Mouse (Mus musculus) testis, postnatal 14 days (tissue): ENCODE data around the gene Ly86.

ENCODE experiments used
- DNase-seq: peaks from one replicate; pipeline ENCODE4 v3.0.0; 2021; ENCODE audit warnings: low spot score

The Ly86 gene

GRCm38 (mm10) chr13:37353868-37354267 is 8.9 kb downstream of the Ly86 start:
- no peak for DNase-seq

- DNase-seq: no peak
These were observed 9.4 kb downstream of the Ly86 start for GRCm38 (mm10) chr13:37354432-37354831.

- DNase-seq: no peak
These were observed 10.8 kb downstream of the Ly86 start for GRCm38 (mm10) chr13:37355642-37356331.

GRCm38 (mm10) chr13:37356549-37356948 is 11.5 kb downstream of the Ly86 start:
- no peak for DNase-seq

- no peak for DNase-seq
These were observed 13.1 kb downstream of the Ly86 start for GRCm38 (mm10) chr13:37358112-37358511.

DNA sequence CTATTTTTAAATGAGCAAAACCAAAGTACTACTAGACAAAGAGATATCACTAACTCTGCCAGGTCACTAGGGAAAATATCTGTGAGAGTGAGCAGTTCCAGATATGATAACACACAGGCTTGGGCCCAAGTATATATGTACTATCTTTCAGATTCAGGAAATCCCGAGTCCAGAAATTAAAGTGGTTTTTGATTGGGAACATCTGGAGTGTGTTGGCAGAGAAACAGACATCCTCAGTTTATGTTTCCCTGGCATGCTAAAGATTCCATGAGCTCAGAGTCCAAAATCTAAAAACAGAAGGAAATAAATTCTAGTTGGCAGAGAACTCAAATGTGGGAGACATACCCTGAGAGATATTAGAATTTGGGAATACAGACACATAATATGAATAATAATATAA is 16.2 kb downstream of the Ly86 start:
- no peak for DNase-seq

DNA sequence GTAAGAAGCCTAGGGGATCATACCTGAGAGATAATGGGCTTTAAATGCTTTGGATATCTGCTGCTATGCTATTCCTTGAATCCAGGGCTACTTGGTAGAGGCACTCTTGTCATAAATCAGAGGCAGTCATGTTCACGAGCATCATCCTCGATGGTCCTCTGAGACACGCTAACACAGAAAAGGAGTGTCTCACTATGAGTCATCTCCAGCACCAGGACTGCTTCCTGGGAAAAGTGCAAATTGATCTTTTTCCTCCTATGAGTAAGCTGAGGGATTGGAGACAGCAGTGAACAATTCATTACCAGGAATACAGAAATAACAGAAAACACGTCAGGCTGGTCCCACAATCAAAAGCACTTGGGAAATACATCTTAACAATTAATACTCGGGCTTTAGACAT is 19.3 kb downstream of the Ly86 start:
- DNase-seq: no peak

GRCm38 (mm10) chr13:37376411-37376810 is 31.4 kb downstream of the Ly86 start:
- no peak for DNase-seq

DNA sequence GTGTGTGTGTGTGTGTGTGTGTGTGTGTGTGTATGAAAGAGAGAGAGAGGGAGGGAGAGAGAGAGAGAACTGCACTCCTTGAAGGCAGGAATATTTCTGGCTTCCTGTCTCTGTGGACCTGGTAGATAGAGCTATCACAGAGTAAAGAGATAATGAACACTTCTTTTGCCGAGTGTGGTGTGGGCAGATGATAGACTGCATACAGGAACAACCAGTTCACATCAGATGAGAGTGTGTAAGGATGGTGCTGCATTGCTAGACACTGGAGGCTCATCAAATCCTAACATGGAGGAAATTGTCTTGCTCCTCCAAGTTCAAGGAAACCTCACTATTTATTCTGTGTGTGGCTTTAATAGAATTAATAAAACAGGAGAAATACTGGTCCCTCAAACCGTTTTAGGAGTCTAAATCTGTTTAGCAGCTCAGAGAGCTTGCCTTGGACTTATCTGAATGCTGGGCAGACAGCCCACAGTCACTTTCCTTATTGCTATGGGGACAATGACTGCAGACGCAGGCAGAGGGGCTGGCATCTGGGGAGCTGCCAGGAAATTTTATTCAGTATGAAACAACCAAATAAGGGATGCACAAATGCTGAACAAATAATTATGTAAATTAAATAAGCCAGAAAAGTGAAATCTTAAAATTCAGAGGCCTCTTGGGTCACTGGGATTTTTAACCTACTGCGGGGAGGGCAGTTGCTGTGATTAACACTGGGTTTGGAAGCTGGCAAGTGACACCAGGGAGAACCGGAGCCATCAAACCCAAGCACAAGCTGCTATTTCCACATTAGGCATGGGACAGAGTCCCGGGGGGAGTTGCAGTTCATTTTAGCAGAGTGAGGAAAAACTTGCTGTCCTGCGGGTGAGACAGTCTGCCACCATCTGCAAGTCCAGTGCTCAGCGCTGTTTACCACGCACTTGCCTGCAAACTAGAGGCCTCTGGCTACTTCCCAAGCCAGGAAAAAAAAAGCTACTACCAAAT is 43.5 kb downstream of the Ly86 start:
- no peak for DNase-seq

DNA sequence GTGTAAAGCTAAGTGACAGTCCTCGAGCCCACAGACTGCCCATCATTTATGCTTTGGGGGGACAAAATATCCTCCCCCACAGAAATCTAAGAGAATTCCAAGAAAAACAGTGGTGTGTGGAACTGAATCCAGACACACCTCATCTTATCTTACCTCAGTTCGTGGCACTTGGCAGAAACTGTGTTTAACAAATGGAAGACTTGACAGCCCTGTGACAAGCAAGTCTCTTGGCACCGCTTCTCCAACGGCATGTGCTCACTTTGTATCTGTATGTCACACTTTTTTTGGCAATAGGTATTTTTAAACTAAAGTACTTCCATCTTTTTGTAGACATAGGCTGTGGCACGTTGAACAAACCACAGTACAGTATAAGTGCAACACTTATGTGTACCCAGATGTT is 44.3 kb downstream of the Ly86 start:
- DNase-seq: no peak

DNA sequence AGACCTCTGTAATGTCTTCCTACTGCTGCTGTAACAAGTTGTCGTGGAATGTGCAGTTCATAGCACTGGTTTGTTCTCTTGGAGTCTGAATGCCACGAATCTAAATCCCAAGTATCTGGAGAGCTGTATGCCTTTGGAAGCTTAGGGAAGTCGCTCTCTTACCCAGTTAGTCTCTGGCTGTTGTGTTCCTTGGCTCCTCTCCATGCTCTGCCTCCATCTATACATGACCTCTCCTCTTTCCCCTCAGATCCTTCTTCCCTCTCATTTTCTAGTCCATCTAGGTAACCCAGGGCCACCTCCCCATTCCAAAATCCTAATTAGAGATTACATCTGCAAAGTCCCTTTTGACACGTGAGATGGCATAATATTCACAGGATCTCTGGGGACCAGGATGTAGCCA is 53.8 kb downstream of the Ly86 start:
- DNase-seq: no peak

DNA sequence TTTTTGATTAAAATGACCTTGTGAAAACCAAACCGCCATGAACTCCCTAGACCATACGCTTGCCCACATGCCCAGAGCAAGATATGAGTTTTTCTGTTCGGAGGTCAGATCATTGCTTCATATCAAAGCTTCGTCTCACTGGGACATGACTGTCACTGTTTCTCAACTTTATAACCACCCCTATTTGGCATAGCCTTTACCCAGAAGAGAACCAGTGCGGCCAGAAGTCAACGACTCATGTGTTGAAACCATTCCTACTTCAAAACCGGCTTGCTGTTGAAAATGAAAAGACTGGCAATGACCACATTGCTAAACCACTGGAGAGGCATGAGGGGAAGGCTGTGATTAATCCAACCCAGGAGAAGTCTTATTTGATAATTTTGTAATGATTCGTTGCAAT is 54.3 kb downstream of the Ly86 start:
- DNase-seq: no peak

GRCm38 (mm10) chr13:37402421-37402820 is 57.4 kb downstream of the Ly86 start:
- no peak for DNase-seq

GRCm38 (mm10) chr13:37403708-37404107 is 58.7 kb downstream of the Ly86 start:
- DNase-seq: no peak

- no peak for DNase-seq
These were observed 70.7 kb downstream of the Ly86 start for GRCm38 (mm10) chr13:37415696-37416095.

GRCm38 (mm10) chr13:37423416-37423815 is 78.4 kb downstream of the Ly86 start:
- no peak for DNase-seq

DNA sequence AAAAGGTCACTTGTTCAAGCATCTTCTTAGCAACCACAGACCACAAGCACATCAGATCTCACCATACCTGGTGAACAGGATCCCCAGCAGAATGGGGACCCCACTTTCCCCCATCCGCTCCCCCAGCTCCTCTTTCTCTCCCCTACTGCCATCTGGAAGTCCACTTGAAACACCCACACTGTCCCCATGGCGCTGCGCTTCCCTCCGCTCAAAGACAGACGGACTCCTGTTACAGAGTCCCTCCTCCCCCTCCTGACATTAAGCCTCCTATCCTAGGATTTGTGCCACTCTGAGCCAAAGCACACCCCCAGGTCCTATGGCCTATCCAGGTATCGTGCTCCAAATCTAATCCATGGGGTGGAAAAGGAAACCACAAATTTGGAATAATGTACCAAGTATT is 79.9 kb downstream of the Ly86 start:
- no peak for DNase-seq

- DNase-seq: no peak
These were observed 80.4 kb downstream of the Ly86 start for GRCm38 (mm10) chr13:37425406-37425805.

- DNase-seq: no peak
These were observed 81.7 kb downstream of the Ly86 start for GRCm38 (mm10) chr13:37426578-37427336.

DNA sequence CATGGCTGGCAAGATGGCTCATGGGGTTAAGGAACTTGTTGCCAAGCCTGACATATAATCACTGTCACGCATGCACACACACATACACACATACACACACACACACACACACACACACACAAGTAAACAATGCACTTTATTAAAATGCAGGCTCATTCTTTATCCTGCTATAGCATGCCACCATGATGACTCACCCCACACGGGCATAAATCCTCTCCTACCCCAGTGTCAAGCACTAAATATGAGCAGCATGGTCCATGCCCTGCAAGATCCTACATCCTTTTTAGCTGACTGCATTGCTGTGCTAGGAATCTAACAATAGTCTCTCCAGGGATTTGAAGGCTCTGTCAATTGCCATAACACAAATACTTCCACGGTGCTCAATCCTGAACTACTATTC is 83.5 kb downstream of the Ly86 start:
- no peak for DNase-seq

DNA sequence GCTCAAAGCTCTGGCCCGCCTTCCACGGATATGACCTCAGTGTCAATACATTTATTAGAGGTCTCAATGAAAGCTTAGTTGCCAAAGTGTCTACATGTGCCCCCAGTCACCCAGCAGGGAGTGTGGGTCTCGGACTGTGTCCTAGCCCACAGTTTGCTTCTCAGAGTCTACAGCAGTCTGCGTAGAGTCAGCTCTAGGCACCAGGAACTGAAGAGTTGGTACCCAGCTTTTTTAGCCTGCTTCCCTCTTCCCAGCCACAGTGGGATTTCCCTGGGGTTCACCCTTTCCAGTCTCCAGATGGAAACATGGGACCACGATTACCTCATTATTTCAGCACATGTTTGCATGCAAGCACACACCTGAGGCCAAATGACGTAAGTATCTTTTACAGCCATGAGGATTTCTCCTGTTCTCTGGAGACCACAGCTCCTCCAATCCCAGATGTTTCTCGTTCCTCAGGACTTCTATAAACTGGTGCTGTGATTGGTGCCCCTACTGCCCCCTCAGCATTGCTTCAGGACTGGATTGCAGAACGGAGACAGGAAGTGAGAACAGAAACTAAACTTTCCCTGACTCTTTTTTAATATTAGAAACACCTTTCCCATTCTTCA is 84.8 kb downstream of the Ly86 start:
- no peak for DNase-seq

DNA sequence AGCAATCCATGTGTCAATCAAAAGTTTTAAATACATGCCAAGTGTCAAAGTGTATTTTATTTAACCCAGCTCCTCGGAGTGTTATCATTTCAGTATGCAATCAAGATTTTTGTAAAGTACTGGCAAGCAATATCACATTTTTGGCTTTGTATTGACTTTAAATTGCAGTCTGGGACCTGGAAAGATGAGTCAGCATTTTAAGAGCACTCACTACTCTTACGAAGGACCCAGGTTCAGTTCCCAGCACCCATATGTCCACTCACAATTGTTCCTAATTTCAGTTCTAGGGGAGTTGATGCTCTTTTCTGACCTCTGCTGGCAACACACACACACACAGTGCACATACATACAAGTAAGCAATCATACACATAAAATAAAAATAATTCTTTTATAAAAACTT is 86.7 kb downstream of the Ly86 start:
- no peak for DNase-seq
